Mouse (Mus musculus): ENCODE measurements around the gene Lrrc75b. TPM values are rescaled to one million over a fixed set of nuclear protein-coding genes. Genes with fewer than 3 reads are reported as not detected.
"Not testable (repeated sequence)": the region's sequence is repeated elsewhere in the genome, so short reads cannot be mapped to it uniquely, and the experiment has no call there.

Lrrc75b gene
- total RNA-seq, 2 experiments from 2014 or later, result 10.3 to 12.9 TPM

- DNase-seq (ENCODE audit: low spot score in 2 of 2), result no peak
Measured at GRCm38 (mm10) chr10:75535423-75535822, 24.7 kb downstream of the Lrrc75b start.

- DNase-seq (ENCODE audit: low spot score in 2 of 2), result no peak
Measured at GRCm38 (mm10) chr10:75534934-75535333, 25.2 kb downstream of the Lrrc75b start.

GRCm38 (mm10) chr10:75534216-75534615 is 25.9 kb downstream of the Lrrc75b start:
- DNase-seq (ENCODE audit: low spot score in 2 of 2), result no peak

- no peak for DNase-seq (ENCODE audit: low spot score in 2 of 2)
Measured at GRCm38 (mm10) chr10:75531532-75532090, 28.5 kb downstream of the Lrrc75b start.

- no peak for DNase-seq (ENCODE audit: low spot score in 2 of 2)
Measured at GRCm38 (mm10) chr10:75530322-75530721, 29.8 kb downstream of the Lrrc75b start.

GRCm38 (mm10) chr10:75525450-75525849 is 34.7 kb downstream of the Lrrc75b start:
- DNase-seq (ENCODE audit: low spot score in 2 of 2), result not testable (repeated sequence)

GRCm38 (mm10) chr10:75521643-75522042 is 38.5 kb downstream of the Lrrc75b start:
- DNase-seq (ENCODE audit: low spot score in 2 of 2), result no peak

GRCm38 (mm10) chr10:75520581-75520980 is 39.5 kb downstream of the Lrrc75b start:
- no peak for DNase-seq (ENCODE audit: low spot score in 2 of 2)

GRCm38 (mm10) chr10:75517758-75518143 is 42.4 kb downstream of the Lrrc75b start, which contains the start of gene Gucd1:
TSS of gene Gucd1 (minus strand) at chr10:75517972.
- DNase-seq (ENCODE audit: low spot score in 2 of 2), result peak; percentile 97 to 98

GRCm38 (mm10) chr10:75517073-75517757 is 42.9 kb downstream of the Lrrc75b start, which contains the start of gene Snrpd3:
TSS of gene Snrpd3 (plus strand) at chr10:75517551.
- DNase-seq (ENCODE audit: low spot score in 2 of 2), result peak; percentile 86 to 93

GRCm38 (mm10) chr10:75516724-75517072 is 43.4 kb downstream of the Lrrc75b start:
- DNase-seq (ENCODE audit: low spot score in 2 of 2), result peak in 1 of 2 experiments; percentile 12

GRCm38 (mm10) chr10:75516038-75516723 is 43.9 kb downstream of the Lrrc75b start:
- DNase-seq (ENCODE audit: low spot score in 2 of 2), result no peak

GRCm38 (mm10) chr10:75515216-75516037 is 44.7 kb downstream of the Lrrc75b start:
- no peak for DNase-seq (ENCODE audit: low spot score in 2 of 2)

GRCm38 (mm10) chr10:75514361-75514760 is 45.8 kb downstream of the Lrrc75b start:
- DNase-seq (ENCODE audit: low spot score in 2 of 2), result no peak

- no peak for DNase-seq (ENCODE audit: low spot score in 2 of 2)
Measured at GRCm38 (mm10) chr10:75513306-75514067, 46.6 kb downstream of the Lrrc75b start.

GRCm38 (mm10) chr10:75512796-75513195 is 47.3 kb downstream of the Lrrc75b start:
- no peak for DNase-seq (ENCODE audit: low spot score in 2 of 2)

GRCm38 (mm10) chr10:75511897-75512296 is 48.2 kb downstream of the Lrrc75b start:
- DNase-seq (ENCODE audit: low spot score in 2 of 2), result no peak

- DNase-seq (ENCODE audit: low spot score in 2 of 2), result no peak
Measured at GRCm38 (mm10) chr10:75511060-75511459, 49.1 kb downstream of the Lrrc75b start.

GRCm38 (mm10) chr10:75510446-75510845 is 49.7 kb downstream of the Lrrc75b start:
- no peak for DNase-seq (ENCODE audit: low spot score in 2 of 2)

- DNase-seq (ENCODE audit: low spot score in 2 of 2), result not testable (repeated sequence)
Measured at GRCm38 (mm10) chr10:75505928-75506327, 54.2 kb downstream of the Lrrc75b start.

- DNase-seq (ENCODE audit: low spot score in 2 of 2), result no peak
Measured at GRCm38 (mm10) chr10:75505130-75505495, 55.0 kb downstream of the Lrrc75b start.

Measured in layer of hippocampus, adult 18-20 months (tissue).